Mouse (Mus musculus): Measurements from ENCODE around the gene Poldip3.
"Not testable (repeated sequence)": the region's sequence is repeated elsewhere in the genome, so short reads cannot be mapped to it uniquely, and the experiment has no call there.

Poldip3 gene

DNA sequence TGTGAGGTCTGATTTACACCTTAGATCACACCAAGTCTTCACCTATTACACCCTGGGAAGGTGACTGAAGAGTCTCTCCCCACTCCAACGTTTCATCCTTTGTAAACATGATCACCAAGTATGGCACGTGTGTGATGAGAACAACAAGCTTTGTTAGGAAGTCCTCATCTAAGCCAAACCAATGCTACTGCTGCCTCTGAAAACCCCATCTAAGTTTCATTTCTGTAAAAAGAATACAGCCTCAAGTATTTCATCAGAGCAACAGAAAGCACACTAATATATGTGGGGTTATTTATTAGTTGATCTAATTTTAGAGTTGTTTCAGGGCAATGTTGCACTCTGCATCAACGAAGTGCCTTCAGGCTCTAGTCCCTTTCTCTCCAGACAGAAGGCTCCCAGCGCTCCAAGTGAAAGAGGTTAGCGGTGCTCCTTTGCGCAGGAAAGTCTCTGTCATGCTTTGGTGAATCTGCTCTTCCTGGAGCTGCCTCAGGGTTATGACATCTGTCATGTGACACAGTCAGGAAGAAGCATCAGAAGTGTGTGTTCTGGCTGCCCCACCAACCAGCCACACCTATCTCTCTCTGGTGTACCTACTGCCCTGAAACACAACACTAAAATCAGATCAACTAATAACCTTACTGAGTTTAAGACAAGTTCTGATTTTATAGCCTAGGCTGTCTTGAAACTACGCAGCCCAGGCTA lies 19.5 kb downstream of the Poldip3 start:
- in situ Hi-C loops (cut with MboI, MseI): no loop called here

DNA sequence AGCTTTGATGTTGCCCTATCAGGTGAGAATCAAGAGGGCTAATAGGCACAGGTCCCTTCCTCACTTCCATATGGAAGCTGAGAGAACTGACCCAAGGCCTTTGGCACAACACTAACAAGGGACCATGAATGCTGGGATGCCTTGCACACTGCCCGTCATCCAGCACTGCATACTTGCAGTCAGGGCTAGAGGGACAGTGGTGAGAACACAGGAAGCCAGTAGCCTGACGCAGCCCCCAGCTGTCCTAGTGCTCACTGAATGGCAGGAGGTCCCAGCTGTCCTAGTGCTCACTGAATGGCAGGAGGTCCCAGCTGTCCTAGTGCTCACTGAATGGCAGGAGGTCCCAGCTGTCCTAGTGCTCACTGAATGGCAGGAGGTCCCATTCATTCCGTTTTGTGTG lies 22.1 kb downstream of the Poldip3 start:
- in situ Hi-C loops (cut with MboI, MseI): not testable (repeated sequence)

GRCm38 (mm10) chr15:83126582-83126981 lies 22.6 kb downstream of the Poldip3 start:
- in situ Hi-C loops (cut with MboI, MseI): no loop called here

GRCm38 (mm10) chr15:83124625-83125024 lies 24.6 kb downstream of the Poldip3 start:
- in situ Hi-C loops (cut with MboI, MseI): no loop called here

- in situ Hi-C loops (cut with MboI, MseI): no loop called here
Observed at GRCm38 (mm10) chr15:83122566-83123145, 26.5 kb downstream of the Poldip3 start, which contains the start of gene Rrp7a. Gene Rrp7a, minus strand, starts transcription at chr15:83122801.

DNA sequence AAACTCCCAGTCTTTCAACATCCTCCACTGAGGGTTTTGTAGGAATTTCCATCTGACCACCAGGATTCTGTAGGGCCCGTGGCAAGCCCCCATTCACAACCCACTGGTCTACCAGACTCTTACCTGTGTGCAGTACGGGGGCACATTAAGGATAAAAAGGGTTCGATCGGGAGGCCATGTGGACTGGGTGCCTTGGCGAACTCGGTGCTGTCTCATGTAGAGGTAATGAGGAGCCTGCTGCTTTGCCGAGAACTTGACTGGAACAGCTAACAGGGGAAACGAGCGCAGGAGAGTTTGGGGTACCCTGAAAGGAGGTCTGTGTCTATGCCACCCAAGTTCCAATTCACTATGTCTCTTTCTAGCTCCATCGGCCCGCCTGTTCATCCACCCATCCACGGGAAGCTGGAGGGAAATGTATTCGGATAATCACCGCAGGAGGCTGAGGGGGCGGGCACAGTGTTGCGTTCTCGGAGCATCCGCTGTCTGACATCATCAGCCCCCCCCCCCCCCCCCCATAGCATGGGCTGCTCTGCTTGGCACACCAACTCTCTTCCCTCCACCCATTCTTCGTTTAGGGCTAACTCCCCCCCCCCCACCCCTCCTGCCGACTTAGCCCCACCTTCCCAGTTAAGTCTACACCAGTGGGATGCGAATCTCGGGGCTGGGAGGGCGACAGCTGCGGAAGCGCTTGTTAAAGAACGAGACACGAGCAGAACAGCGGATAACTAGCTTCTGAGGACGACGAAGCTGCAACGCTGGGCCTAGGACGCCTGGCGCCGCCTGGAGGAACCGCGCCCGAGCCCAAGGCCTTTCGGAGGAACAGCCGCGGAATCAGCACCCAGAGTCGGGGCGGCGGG lies 27.2 kb downstream of the Poldip3 start:
- in situ Hi-C loops (cut with MboI, MseI): no loop called here

GRCm38 (mm10) chr15:83118360-83118759 lies 30.8 kb downstream of the Poldip3 start:
- in situ Hi-C loops (cut with MboI, MseI): no loop called here

GRCm38 (mm10) chr15:83115071-83115470 lies 34.1 kb downstream of the Poldip3 start:
- in situ Hi-C loops (cut with MboI, MseI): no loop called here

DNA sequence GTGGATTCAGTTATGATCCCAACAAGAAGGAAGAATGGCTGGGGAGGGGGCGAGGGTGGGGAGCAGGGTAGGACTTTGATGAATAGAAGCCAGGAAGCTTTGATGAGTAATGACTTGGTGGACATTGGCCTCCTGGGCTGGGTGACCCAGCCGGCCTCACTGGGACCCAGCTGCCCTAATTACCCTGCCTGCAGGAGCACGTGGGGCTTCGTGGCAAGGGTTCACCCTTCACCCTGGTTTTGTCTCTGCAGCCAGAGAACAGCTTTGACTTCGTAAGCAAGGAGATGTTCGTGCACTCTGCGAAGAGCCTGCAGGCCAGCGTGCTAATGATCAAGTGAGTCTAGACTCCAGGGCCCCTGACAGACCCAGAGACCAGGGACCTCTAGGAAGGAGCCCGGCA lies 35.1 kb downstream of the Poldip3 start:
- in situ Hi-C loops (cut with MboI, MseI): no loop called here

- in situ Hi-C loops (cut with MboI, MseI): no loop called here
Observed at GRCm38 (mm10) chr15:83112898-83113297, 36.3 kb downstream of the Poldip3 start.

DNA sequence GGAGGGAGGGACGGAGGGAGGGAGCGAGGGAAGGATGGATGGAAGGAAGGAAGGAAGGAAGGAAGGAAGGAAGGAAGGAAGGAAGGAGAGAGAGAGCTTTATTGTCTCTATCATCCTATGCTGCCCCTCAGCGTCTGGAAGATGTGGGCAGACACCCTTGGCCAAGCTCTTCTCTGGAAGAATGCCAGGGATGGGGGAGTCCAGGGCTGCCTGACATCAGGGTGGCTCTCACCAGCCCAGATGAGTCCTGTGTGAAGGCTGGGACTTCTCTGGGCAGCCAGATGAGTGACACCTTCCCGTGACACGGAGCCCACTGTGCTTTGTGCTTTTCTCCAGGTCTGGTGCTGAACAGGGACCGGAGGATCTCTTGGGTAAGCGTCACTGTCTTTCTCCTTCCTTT lies 37.3 kb downstream of the Poldip3 start:
- in situ Hi-C loops (cut with MboI, MseI): no loop called here

DNA sequence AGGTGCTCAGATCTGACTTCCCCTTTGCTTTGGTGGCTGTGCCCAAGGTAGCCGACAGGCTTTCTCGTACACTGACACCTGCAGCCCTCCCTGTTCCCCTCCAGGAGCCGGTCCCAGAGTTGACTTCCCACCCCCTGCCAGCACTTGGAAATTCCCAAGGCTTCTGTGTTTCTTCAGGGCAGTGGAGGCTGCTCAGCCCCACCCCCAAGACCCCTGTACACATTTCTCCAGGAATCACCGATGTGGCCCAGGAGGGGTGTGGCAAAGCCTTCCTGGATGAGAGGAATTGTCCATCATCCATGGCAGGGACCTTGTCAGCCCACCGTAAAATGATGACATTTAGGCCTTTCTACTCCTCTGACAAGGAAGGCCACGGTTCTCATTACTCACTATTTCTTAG lies 37.9 kb downstream of the Poldip3 start:
- in situ Hi-C loops (cut with MboI, MseI): no loop called here

DNA sequence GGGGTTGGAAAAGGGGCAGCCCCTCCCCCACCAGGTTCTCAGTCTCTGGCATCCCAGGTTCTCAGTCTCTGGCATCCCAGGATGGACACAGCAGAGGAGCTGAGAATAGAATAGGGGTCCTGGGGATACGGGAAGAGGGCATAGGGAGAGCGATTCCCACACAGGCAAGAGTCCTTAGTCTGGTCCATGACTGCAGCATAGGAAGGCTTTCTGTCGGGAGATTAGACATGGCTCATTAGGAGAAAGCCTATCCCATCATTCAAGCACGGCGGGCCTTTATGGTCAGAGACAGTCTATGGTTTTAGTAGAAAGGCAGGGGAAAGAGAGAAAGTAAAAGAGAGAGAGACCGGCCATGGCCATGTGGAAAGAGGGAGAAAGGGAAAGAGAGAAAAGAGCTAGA lies 41.4 kb downstream of the Poldip3 start:
- in situ Hi-C loops (cut with MboI, MseI): loop anchor here (10.0 kb wide), 2 partner anchors 303 to 753 kb away; partner anchors contain the start of gene Ndufa6

DNA sequence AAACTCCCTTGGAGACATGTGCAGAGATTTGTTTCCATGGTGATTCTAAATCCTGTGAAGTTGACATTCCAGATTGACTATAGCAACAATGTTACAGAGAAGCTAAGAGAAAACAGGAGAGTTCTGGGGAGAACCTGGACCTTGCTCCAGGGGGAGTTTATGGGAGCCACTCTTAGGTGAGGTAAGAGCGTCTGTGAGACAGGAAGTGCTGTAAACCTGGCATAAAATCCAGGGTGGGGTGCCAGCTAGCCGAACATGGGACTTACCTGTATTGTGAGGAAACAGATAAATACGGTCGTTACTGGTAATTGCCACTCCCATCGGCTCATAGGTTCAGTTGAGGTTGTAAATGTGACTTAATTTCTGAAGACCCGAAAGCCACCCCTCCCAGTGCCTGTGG lies 42.8 kb downstream of the Poldip3 start:
- in situ Hi-C loops (cut with MboI, MseI): loop anchor here (10.0 kb wide), 2 partner anchors 302 to 752 kb away; partner anchors contain the start of gene Ndufa6

DNA sequence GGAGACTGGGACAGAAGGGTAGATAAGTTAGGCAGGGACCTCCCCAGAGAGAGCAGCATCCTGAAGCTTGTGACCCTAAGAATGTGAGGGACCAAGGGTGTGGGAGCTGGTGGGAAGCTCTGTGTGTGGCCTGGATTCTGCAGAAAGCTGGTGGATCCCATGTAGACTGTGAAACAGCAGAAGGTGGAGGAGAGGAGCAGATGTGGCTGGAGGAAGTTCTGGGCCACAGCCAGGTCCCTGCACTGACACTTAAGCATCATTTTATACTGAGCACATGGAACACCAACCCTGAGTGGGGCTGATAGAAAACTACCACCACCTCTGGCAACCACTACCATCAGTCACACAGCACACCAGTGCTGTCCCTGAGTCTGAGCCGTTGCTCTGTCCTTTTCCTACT lies 46.1 kb downstream of the Poldip3 start:
- in situ Hi-C loops (cut with MboI, MseI): loop anchor here (10.0 kb wide), 2 partner anchors 298 to 748 kb away; partner anchors contain the start of gene Ndufa6

DNA sequence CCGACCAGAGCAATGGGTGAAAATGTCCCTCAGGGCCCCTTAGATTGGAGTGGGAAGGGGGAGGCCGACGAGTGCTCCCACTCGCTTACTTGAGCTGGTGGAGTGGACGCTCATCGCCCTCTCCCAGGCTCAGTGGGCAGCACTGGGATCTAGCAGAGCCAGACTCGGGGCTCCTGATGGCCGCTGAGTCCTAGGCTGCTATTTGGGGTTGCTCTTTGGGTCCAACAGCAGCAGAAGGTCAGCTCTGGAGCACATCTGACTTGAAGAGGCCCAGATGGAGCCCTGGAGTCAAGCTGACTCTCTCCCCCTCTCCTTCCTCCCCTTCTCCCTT lies 48.9 kb downstream of the Poldip3 start:
- in situ Hi-C loops (cut with MboI, MseI): loop anchor here (10.0 kb wide), 2 partner anchors 295 to 745 kb away; partner anchors contain the start of gene Ndufa6

- in situ Hi-C loops (cut with MboI, MseI): loop anchor here (10.0 kb wide), 2 partner anchors 295 to 745 kb away; partner anchors contain the start of gene Ndufa6
Observed at GRCm38 (mm10) chr15:83099533-83100331, 49.5 kb downstream of the Poldip3 start.

GRCm38 (mm10) chr15:83095950-83096349 lies 53.2 kb downstream of the Poldip3 start:
- in situ Hi-C loops (cut with MboI, MseI): no loop called here

GRCm38 (mm10) chr15:83093687-83094086 lies 55.5 kb downstream of the Poldip3 start:
- in situ Hi-C loops (cut with MboI, MseI): no loop called here

DNA sequence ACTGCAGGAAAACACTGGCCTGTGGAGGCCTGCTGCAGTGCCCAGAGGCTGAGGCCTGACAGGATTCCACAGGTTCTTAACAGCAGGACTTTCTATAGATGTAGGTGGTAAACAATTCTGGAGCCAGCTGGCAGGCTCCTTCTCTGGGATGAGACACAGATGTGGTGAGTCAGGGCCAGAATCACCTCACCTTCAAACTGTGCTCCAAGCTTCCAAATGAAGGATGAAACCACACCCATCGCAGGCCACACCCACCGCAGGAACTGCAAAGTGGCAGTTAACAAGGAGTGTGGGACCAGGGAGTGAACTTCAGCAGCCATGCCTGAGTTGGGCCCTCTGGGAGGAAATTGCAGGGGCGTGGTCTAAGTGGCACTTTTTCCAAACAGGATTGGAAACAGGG lies 58.3 kb downstream of the Poldip3 start:
- in situ Hi-C loops (cut with MboI, MseI): no loop called here

DNA sequence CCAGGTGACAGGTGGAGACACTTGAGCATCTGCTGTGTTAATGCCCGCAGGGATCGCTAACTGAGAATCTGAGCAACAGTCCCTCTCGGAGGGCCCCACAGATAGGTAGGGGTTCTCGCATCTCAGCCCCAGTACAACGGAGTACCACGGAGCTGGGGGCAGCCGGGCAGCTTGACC lies 59.9 kb downstream of the Poldip3 start, which contains the start of gene Serhl:
Gene Serhl, plus strand, starts transcription at position 78 of the 177 bp plus-strand sequence.
- in situ Hi-C loops (cut with MboI, MseI): loop anchor here (10.0 kb wide), 1 partner anchor 1775 kb away; no protein-coding TSS in a partner anchor
